Mouse (Mus musculus): ENCODE measurements around the gene Olfr1180. TPM values are rescaled to one million over a fixed set of nuclear protein-coding genes. Genes with fewer than 3 reads are reported as not detected.
"Not testable (repeated sequence)": the region's sequence is repeated elsewhere in the genome, so short reads cannot be mapped to it uniquely, and the experiment has no call there.

Olfr1180 gene
- polyA plus RNA-seq (2014; fragmentation: Nextera tagmentation; extraction: Ambion mirVana), result not detected in 2 replicates

DNA sequence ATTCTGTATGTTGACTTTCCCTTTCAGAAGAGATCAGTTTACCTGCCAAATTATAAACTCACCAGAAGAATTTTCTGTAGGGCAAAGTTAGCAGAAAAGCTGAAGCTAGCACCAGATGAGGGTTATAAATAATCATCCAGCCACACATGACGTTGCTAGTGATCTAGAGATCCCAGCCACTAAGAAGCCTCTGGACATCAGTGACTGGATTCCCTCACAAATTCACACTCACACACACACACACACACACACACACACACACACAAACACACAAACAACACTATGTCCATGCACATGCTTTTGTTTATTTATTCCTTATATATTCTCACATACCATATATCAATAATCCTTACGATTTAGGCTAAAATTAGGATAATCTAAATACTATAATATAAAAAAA is at the start of gene Olfr1180:
Gene Olfr1180 (minus strand): TSS at position 101 of the 400 bp plus-strand sequence.
- DNase-seq (ENCODE audit: low spot score) (no peak), ATAC-seq (replicated peaks; ENCODE audit: low FRiP score) (no peak)
- no peaks in the 10 kb centered on the region for H3K4me1 ChIP-seq (replicated peaks; ENCODE audit: control insufficient read depth, insufficient read depth, low read length)
- WGBS, result 75% methylated on average over 2 of the region's 2 CpGs
- H3K9ac ChIP-seq (ENCODE audit: low read depth, low read length), result no peak within 1 kb of the TSS
- H3K4me2 ChIP-seq, result no peak within 1 kb of the TSS
- no peaks in the 10 kb centered on the region for H3K9me3 ChIP-seq (ENCODE audit: control insufficient read depth, low read length)
- no peak within 1 kb of the TSS for H3K27ac ChIP-seq (ENCODE audit: low read depth, low read length)
- no peaks in the 10 kb centered on the region for H3K36me3 ChIP-seq (ENCODE audit: control insufficient read depth, insufficient read depth, low read length)
- H3K27me3 ChIP-seq (replicated peaks; ENCODE audit: control insufficient read depth, insufficient read depth, low read length), result no peaks in the 10 kb centered on the region
- no peak within 1 kb of the TSS for H3K4me3 ChIP-seq (ENCODE audit: low read depth, low read length)

- H3K4me1 ChIP-seq (replicated peaks; ENCODE audit: control insufficient read depth, insufficient read depth, low read length); H3K27me3 ChIP-seq (replicated peaks; ENCODE audit: control insufficient read depth, insufficient read depth, low read length); DNase-seq (ENCODE audit: low spot score); H3K4me3 ChIP-seq (ENCODE audit: low read depth, low read length); H3K36me3 ChIP-seq (ENCODE audit: control insufficient read depth, insufficient read depth, low read length); H3K9ac ChIP-seq (ENCODE audit: low read depth, low read length); H3K27ac ChIP-seq (ENCODE audit: low read depth, low read length); H3K9me3 ChIP-seq (ENCODE audit: control insufficient read depth, low read length); ATAC-seq (replicated peaks; ENCODE audit: low FRiP score); H3K4me2 ChIP-seq: not testable (repeated sequence)
- WGBS, result 93% methylated on average over 1 of the region's 1 CpGs
These were observed 35.6 kb upstream of the Olfr1180 start, which contains the start of gene Olfr1183 for GRCm38 (mm10) chr2:88454567-88454966. Gene Olfr1183 (plus strand): TSS chr2:88454867.

- Histone ChIP-seq H3K4me1 (replicated peaks; ENCODE audit: control insufficient read depth, insufficient read depth, low read length) (no peaks in the 10 kb centered on the region), H3K9me3 (ENCODE audit: control insufficient read depth, low read length) (no peaks in the 10 kb centered on the region), H3K27ac (ENCODE audit: low read depth, low read length) (no peak within 1 kb of the TSS), H3K9ac (ENCODE audit: low read depth, low read length) (no peak within 1 kb of the TSS), H3K4me3 (ENCODE audit: low read depth, low read length) (no peak within 1 kb of the TSS), H3K27me3 (replicated peaks; ENCODE audit: control insufficient read depth, insufficient read depth, low read length) (no peaks in the 10 kb centered on the region), H3K36me3 (ENCODE audit: control insufficient read depth, insufficient read depth, low read length) (no peaks in the 10 kb centered on the region), H3K4me2 (no peak within 1 kb of the TSS)
- ATAC-seq (replicated peaks; ENCODE audit: low FRiP score) (no peak), DNase-seq (ENCODE audit: low spot score) (no peak)
- 92% methylated on average over 1 of the region's 1 CpGs for WGBS
These were observed 30.1 kb upstream of the Olfr1180 start, which contains the start of gene Gm13757 for GRCm38 (mm10) chr2:88449031-88449430. Gene Gm13757 (minus strand): TSS chr2:88449131.

DNA sequence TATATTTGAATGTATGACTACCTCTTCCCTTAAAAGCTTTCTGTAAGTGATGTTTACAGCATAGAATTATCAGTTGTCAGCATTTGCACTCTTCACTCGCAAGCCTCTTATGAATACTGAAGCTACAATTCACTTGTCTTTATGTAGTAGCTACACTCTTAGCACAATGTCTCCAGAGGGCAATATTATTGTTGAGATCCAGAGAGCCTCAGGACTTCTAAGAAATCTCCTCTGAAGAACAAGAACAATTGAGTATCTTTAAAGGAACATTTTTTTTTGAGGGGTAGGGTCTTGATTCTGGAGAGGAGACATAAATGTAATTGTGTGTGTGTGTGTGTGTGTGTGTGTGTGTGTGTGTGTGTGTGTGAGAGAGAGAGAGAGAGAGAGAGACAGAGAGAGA is 7.1 kb upstream of the Olfr1180 start, which contains the start of gene Olfr1181:
Gene Olfr1181 (minus strand): TSS at position 101 of the 400 bp plus-strand sequence.
- Histone ChIP-seq H3K36me3 (ENCODE audit: control insufficient read depth, insufficient read depth, low read length) (no peaks in the 10 kb centered on the region), H3K4me2 (no peak within 1 kb of the TSS), H3K27ac (ENCODE audit: low read depth, low read length) (no peak within 1 kb of the TSS), H3K27me3 (replicated peaks; ENCODE audit: control insufficient read depth, insufficient read depth, low read length) (no peaks in the 10 kb centered on the region), H3K4me1 (replicated peaks; ENCODE audit: control insufficient read depth, insufficient read depth, low read length) (no peaks in the 10 kb centered on the region), H3K4me3 (ENCODE audit: low read depth, low read length) (no peak within 1 kb of the TSS), H3K9ac (ENCODE audit: low read depth, low read length) (no peak within 1 kb of the TSS), H3K9me3 (ENCODE audit: control insufficient read depth, low read length) (no peaks in the 10 kb centered on the region)
- 76% methylated on average over 1 of the region's 1 CpGs for WGBS
- ATAC-seq (replicated peaks; ENCODE audit: low FRiP score), result no peak
- DNase-seq (ENCODE audit: low spot score), result no peak

DNA sequence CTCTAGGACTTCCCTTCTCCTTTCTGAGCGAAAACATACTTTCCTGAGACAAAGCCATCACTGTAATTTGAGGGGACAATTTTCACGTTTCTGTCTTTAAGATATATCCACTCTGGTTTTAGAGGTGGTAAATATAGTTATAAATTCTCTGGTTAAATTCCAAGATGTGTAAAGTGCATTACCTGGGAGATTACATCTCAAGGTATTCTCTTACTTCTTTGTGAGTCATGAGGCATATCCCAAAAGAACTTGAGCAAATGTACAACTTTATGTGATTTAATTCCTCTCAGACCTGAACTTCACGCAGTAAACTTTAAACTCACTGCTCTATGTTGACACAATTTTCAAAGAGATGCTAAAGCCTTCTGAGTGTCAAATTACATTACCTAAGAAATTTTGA is 12.6 kb downstream of the Olfr1180 start, which contains the start of gene Olfr1179:
Gene Olfr1179 (minus strand): TSS at position 101 of the 400 bp plus-strand sequence.
- DNase-seq (ENCODE audit: low spot score) (no peak), ATAC-seq (replicated peaks; ENCODE audit: low FRiP score) (no peak)
- no peaks in the 10 kb centered on the region for H3K27me3 ChIP-seq (replicated peaks; ENCODE audit: control insufficient read depth, insufficient read depth, low read length)
- no peaks in the 10 kb centered on the region for H3K9me3 ChIP-seq (ENCODE audit: control insufficient read depth, low read length)
- H3K9ac ChIP-seq (ENCODE audit: low read depth, low read length), result no peak within 1 kb of the TSS
- 82% methylated on average over 3 of the region's 3 CpGs for WGBS
- H3K4me3 ChIP-seq (ENCODE audit: low read depth, low read length), result no peak within 1 kb of the TSS
- no peak within 1 kb of the TSS for H3K4me2 ChIP-seq
- H3K4me1 ChIP-seq (replicated peaks; ENCODE audit: control insufficient read depth, insufficient read depth, low read length), result no peaks in the 10 kb centered on the region
- H3K36me3 ChIP-seq (ENCODE audit: control insufficient read depth, insufficient read depth, low read length), result no peaks in the 10 kb centered on the region
- H3K27ac ChIP-seq (ENCODE audit: low read depth, low read length), result no peak within 1 kb of the TSS

DNA sequence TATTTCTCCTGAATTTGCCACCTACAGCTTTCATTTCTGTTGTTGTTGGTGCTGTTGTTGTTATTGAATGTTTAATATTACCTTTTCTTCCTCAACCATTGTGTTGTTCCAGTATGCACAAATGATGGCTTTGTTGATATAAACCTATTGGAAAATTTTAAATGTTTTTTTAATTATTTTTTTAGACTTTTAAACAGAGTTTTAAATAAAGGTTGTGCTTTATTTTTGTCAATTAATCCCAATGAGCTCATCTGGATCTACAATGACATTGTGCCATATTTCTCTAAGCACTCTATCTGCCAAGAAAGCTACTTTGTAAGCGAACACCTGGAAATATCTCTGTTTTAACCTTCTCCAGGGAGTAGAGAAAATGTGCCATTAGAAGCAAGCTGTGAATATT is 32.2 kb downstream of the Olfr1180 start, which contains the start of gene Olfr1178:
Gene Olfr1178 (plus strand): TSS at position 301 of the 400 bp plus-strand sequence.
- no peak within 1 kb of the TSS for H3K27ac ChIP-seq (ENCODE audit: low read depth, low read length)
- H3K27me3 ChIP-seq (replicated peaks; ENCODE audit: control insufficient read depth, insufficient read depth, low read length), result no peaks in the 10 kb centered on the region
- no peak within 1 kb of the TSS for H3K9ac ChIP-seq (ENCODE audit: low read depth, low read length)
- WGBS, result 80% methylated on average over 1 of the region's 1 CpGs
- no peak for ATAC-seq (replicated peaks; ENCODE audit: low FRiP score)
- no peaks in the 10 kb centered on the region for H3K36me3 ChIP-seq (ENCODE audit: control insufficient read depth, insufficient read depth, low read length)
- no peak within 1 kb of the TSS for H3K4me2 ChIP-seq
- no peaks in the 10 kb centered on the region for H3K4me1 ChIP-seq (replicated peaks; ENCODE audit: control insufficient read depth, insufficient read depth, low read length)
- H3K4me3 ChIP-seq (ENCODE audit: low read depth, low read length), result no peak within 1 kb of the TSS
- no peak for DNase-seq (ENCODE audit: low spot score)
- H3K9me3 ChIP-seq (ENCODE audit: control insufficient read depth, low read length), result no peaks in the 10 kb centered on the region

Other genes with a start within 250 kb of the Olfr1180 start
- not detected in 2 replicates for gene Olfr1168, start 237.3 kb downstream of the Olfr1180 start, polyA plus RNA-seq (2014; fragmentation: Nextera tagmentation; extraction: Ambion mirVana)
- gene Olfr1170, start 190.8 kb downstream of the Olfr1180 start, polyA plus RNA-seq (2014; fragmentation: Nextera tagmentation; extraction: Ambion mirVana), result not detected in 2 replicates
- gene Olfr1173, start 139.3 kb downstream of the Olfr1180 start, polyA plus RNA-seq (2014; fragmentation: Nextera tagmentation; extraction: Ambion mirVana), result not detected in 2 replicates
- gene Olfr1174-ps, start 104.0 kb downstream of the Olfr1180 start, polyA plus RNA-seq (2014; fragmentation: Nextera tagmentation; extraction: Ambion mirVana), result not detected in 2 replicates
- gene Olfr1175-ps, start 91.9 kb downstream of the Olfr1180 start, polyA plus RNA-seq (2014; fragmentation: Nextera tagmentation; extraction: Ambion mirVana), result not detected in 2 replicates
- gene Olfr1176, start 82.4 kb downstream of the Olfr1180 start, polyA plus RNA-seq (2014; fragmentation: Nextera tagmentation; extraction: Ambion mirVana), result not detected in 2 replicates
- not detected in 2 replicates for gene Olfr1177-ps, start 72.7 kb downstream of the Olfr1180 start, polyA plus RNA-seq (2014; fragmentation: Nextera tagmentation; extraction: Ambion mirVana)
- gene Olfr1178, start 32.1 kb downstream of the Olfr1180 start, polyA plus RNA-seq (2014; fragmentation: Nextera tagmentation; extraction: Ambion mirVana), result not detected in 2 replicates
- gene Olfr1179, start 12.7 kb downstream of the Olfr1180 start, polyA plus RNA-seq (2014; fragmentation: Nextera tagmentation; extraction: Ambion mirVana), result not detected in 2 replicates
- gene Olfr1181, start 7.0 kb upstream of the Olfr1180 start, polyA plus RNA-seq (2014; fragmentation: Nextera tagmentation; extraction: Ambion mirVana), result not detected in 2 replicates
- gene Gm13757, start 30.0 kb upstream of the Olfr1180 start, polyA plus RNA-seq (2014; fragmentation: Nextera tagmentation; extraction: Ambion mirVana), result not detected in 2 replicates
- not detected in 2 replicates for gene Olfr1183, start 35.7 kb upstream of the Olfr1180 start, polyA plus RNA-seq (2014; fragmentation: Nextera tagmentation; extraction: Ambion mirVana)
- gene Olfr1184, start 64.4 kb upstream of the Olfr1180 start, polyA plus RNA-seq (2014; fragmentation: Nextera tagmentation; extraction: Ambion mirVana), result not detected in 2 replicates
- gene Olfr1185-ps1, start 74.2 kb upstream of the Olfr1180 start, polyA plus RNA-seq (2014; fragmentation: Nextera tagmentation; extraction: Ambion mirVana), result not detected in 2 replicates
- not detected in 2 replicates for gene Olfr1186, start 99.4 kb upstream of the Olfr1180 start, polyA plus RNA-seq (2014; fragmentation: Nextera tagmentation; extraction: Ambion mirVana)
- gene Olfr1188, start 137.8 kb upstream of the Olfr1180 start, polyA plus RNA-seq (2014; fragmentation: Nextera tagmentation; extraction: Ambion mirVana), result not detected in 2 replicates
- not detected in 2 replicates for gene Olfr1189, start 167.3 kb upstream of the Olfr1180 start, polyA plus RNA-seq (2014; fragmentation: Nextera tagmentation; extraction: Ambion mirVana)
- not detected in 2 replicates for gene Olfr1191-ps1, start 221.4 kb upstream of the Olfr1180 start, polyA plus RNA-seq (2014; fragmentation: Nextera tagmentation; extraction: Ambion mirVana)
- gene Olfr1192-ps1, start 229.4 kb upstream of the Olfr1180 start, polyA plus RNA-seq (2014; fragmentation: Nextera tagmentation; extraction: Ambion mirVana), result not detected in 2 replicates